Mouse (Mus musculus) C2C12 (cell line): ENCODE results near the gene Dpp10.

ENCODE experiments used
- CEBPB ChIP-seq: IDR thresholded peaks from one replicate; pipeline ENCODE4 v1.6.1; 2011; ENCODE audit warnings: low read depth, mild to moderate bottlenecking, control low read depth, moderate library complexity
- CTCF ChIP-seq: IDR thresholded peaks from one replicate; pipeline ENCODE4 v1.5.1; 2011; ENCODE audit not compliant: control insufficient read depth, insufficient read depth, insufficient read length
- FOSL1 ChIP-seq: IDR thresholded peaks from one replicate; pipeline ENCODE4 v1.8.0; 2011; ENCODE audit warnings: mild to moderate bottlenecking, low read length; ENCODE audit not compliant: poor library complexity, insufficient read depth, severe bottlenecking
- MAX ChIP-seq: IDR thresholded peaks from one replicate; pipeline ENCODE4 v1.6.1; 2011; ENCODE audit warnings: mild to moderate bottlenecking, control low read depth
- USF1 ChIP-seq: IDR thresholded peaks from one replicate; pipeline ENCODE4 v1.6.1; 2011; ENCODE audit warnings: low read depth, mild to moderate bottlenecking, control low read depth, moderate library complexity

DNA sequence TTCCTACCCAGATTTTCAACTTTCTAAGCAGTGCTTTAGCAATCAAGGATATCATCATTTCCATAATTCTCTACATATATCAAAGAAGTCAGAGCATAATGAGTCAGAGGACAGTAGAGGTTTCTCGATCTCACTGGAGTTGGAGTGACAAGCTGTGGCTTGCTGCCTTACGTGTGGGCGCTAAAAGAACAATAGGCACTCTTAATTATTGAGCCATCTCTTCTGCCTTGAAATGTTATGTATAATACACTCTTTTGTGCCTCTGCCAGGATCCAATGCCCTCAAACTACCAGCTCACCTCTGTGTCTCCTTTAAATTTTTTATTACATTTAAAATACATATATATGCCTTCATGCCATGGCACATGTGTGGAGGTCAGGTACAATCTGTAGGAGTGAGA, 198.5 kb downstream of the Dpp10 start:
- TF ChIP-seq CTCF (no peak), USF1 (no peak), FOSL1 (no peak), MAX (no peak), CEBPB (no peak)
